Mouse (Mus musculus) ES-CJ7 (cell line): ENCODE measurements around the gene N4bp2.

ENCODE experiments used
- DNase-seq: peaks from one replicate; pipeline ENCODE4 v3.0.0; 2011; ENCODE audit warnings: low read depth, low spot score

Gene N4bp2

GRCm38 (mm10) chr5:65862217-65862927 is 99.1 kb downstream of the N4bp2 start:
- DNase-seq, result no peak

GRCm38 (mm10) chr5:65863349-65863749 is 100.0 kb downstream of the N4bp2 start:
- no peak for DNase-seq

- no peak for DNase-seq
Observed at GRCm38 (mm10) chr5:65864486-65864885, 101.2 kb downstream of the N4bp2 start.

GRCm38 (mm10) chr5:65864946-65865345 is 101.6 kb downstream of the N4bp2 start:
- no peak for DNase-seq

GRCm38 (mm10) chr5:65866591-65866990 is 103.3 kb downstream of the N4bp2 start:
- DNase-seq, result no peak

GRCm38 (mm10) chr5:65867380-65868116 is 104.2 kb downstream of the N4bp2 start:
- DNase-seq, result no peak

- no peak for DNase-seq
Observed at GRCm38 (mm10) chr5:65868419-65868818, 105.1 kb downstream of the N4bp2 start.

GRCm38 (mm10) chr5:65869660-65870059 is 106.3 kb downstream of the N4bp2 start:
- no peak for DNase-seq

GRCm38 (mm10) chr5:65871276-65871875 is 108.1 kb downstream of the N4bp2 start:
- peak; percentile 78 for DNase-seq

GRCm38 (mm10) chr5:65873212-65873611 is 109.9 kb downstream of the N4bp2 start:
- DNase-seq, result no peak

- no peak for DNase-seq
Observed at GRCm38 (mm10) chr5:65875269-65875668, 111.9 kb downstream of the N4bp2 start.

GRCm38 (mm10) chr5:65878367-65878766 is 115.0 kb downstream of the N4bp2 start:
- no peak for DNase-seq
